10 mouse cellular contexts compared by ENCODE assay signal in genomic region chr17:10378467-10379175, GRCm38 (mm10). TPM values are rescaled to one million over a fixed set of nuclear protein-coding genes. Genes with fewer than 3 reads are reported as not detected.
DNase-seq lines count a peak whose midpoint lies in the region; ATAC-seq lines count a peak whose summit lies in the region.
"Had no signal": no experiment of that assay in that cellular context is flagged by ENCODE, and none has a peak within 500 bp of the region (broad histone marks: within the 10 kb centered on the region; RNA-seq: fewer than 3 reads in every experiment).

No protein-coding gene starts in this region.

- H3K27me3 ChIP-seq in embryonic facial prominence, embryonic 15.5 days: no peaks in the 10 kb centered on the region
- no peaks in the 10 kb centered on the region for H3K27me3 ChIP-seq in heart, embryonic 13.5 days (replicated peaks)
- H3K27me3 ChIP-seq: limb, embryonic 12.5 days had no signal

- peak; percentile 53 for DNase-seq in Muller cell, postnatal 12 days (ENCODE audit: inconsistent ontology term)
- peak; percentile 46 for DNase-seq in lung, postnatal 14 days
- no peak for DNase-seq in cerebellum, adult 18-20 months
- no peak for DNase-seq in layer of hippocampus, adult 9-11 months
- no peak for DNase-seq in thymus, adult 18-20 months
- DNase-seq: thymus, postnatal 36 days had no signal

- H3K4me3 ChIP-seq in embryonic facial prominence, embryonic 15.5 days (replicated peaks): no peak overlapping the region
- no peak overlapping the region for H3K4me3 ChIP-seq in heart, embryonic 13.5 days
- H3K4me3 ChIP-seq: limb, embryonic 12.5 days had no signal

- H3K9ac ChIP-seq in embryonic facial prominence, embryonic 15.5 days: no peak overlapping the region
- H3K9ac ChIP-seq in heart, embryonic 13.5 days: peak overlapping the region; percentile 28
- H3K9ac ChIP-seq: limb, embryonic 12.5 days had no signal

- H3K36me3 ChIP-seq in embryonic facial prominence, embryonic 15.5 days: no peaks in the 10 kb centered on the region
- no peaks in the 10 kb centered on the region for H3K36me3 ChIP-seq in heart, embryonic 13.5 days
- H3K36me3 ChIP-seq: limb, embryonic 12.5 days had no signal

- H3K4me1 ChIP-seq in embryonic facial prominence, embryonic 15.5 days: 0 out of 2 replicates have a peak, but pooled peaks cover 5% of the 10 kb centered on the region
- peaks cover 46% of the 10 kb centered on the region for H3K4me1 ChIP-seq in heart, embryonic 13.5 days

- no peaks in the 10 kb centered on the region for H3K9me3 ChIP-seq in embryonic facial prominence, embryonic 15.5 days (replicated peaks)
- no peaks in the 10 kb centered on the region for H3K9me3 ChIP-seq in heart, embryonic 13.5 days
- H3K9me3 ChIP-seq: limb, embryonic 12.5 days had no signal

- peak; percentile 79 for ATAC-seq in embryonic facial prominence, embryonic 15.5 days (ENCODE audit: insufficient number of reproducible peaks, low FRiP score, low TSS enrichment, low read depth)
- ATAC-seq in heart, embryonic 13.5 days (ENCODE audit: extremely low read depth, insufficient number of reproducible peaks, low FRiP score, low TSS enrichment): no peak

- H3K4me2 ChIP-seq in embryonic facial prominence, embryonic 15.5 days (replicated peaks): no peak overlapping the region
- H3K4me2 ChIP-seq in heart, embryonic 13.5 days: peak overlapping the region; percentile 32
- H3K4me2 ChIP-seq: limb, embryonic 12.5 days had no signal

- H3K27ac ChIP-seq in embryonic facial prominence, embryonic 15.5 days (replicated peaks): 0 out of 2 replicates have a peak overlapping the region, but pooled peaks have one; percentile 7
- peak overlapping the region; percentile 85 for H3K27ac ChIP-seq in heart, embryonic 13.5 days (replicated peaks)
- H3K27ac ChIP-seq: kidney, postnatal 0 days; limb, embryonic 12.5 days had no signal

- 74% methylated on average over 10 of the region's 10 CpGs for WGBS in embryonic facial prominence, embryonic 15.5 days
- WGBS in heart, embryonic 13.5 days: 53% methylated on average over 10 of the region's 10 CpGs

RNA-seq across cellular contexts. Expression of gene Qk, which starts 59.0 kb away (rescaled TPM):
- 27.4 and 29.2 TPM in 2 replicates for polyA plus RNA-seq in embryonic facial prominence, embryonic 15.5 days (2015; fragmentation: Nextera tagmentation; extraction: Ambion mirVana)
- polyA plus RNA-seq in heart, embryonic 13.5 days (2015; fragmentation: Nextera tagmentation; extraction: Ambion mirVana): 32.9 and 37.0 TPM in 2 replicates

Comparison
In these comparisons a context has a peak if more than half of its experiments do, and no peak if none do; other contexts are left out.
1. DNase-seq: peak in Muller cell, postnatal 12 days (single experiment) and lung, postnatal 14 days (single experiment); none in cerebellum, adult 18-20 months (0 of 2), layer of hippocampus, adult 9-11 months (single experiment) and thymus, adult 18-20 months (0 of 2).